Mouse (Mus musculus) lung, embryonic 14.5 days (tissue): ENCODE results near the gene St6galnac6. TPM values are rescaled to one million over a fixed set of nuclear protein-coding genes. Genes with fewer than 3 reads are reported as not detected.

Source experiments
- ATAC-seq: fragments of 200-750 bp; cut with Nextera tagmentation; 2 replicates; pipeline ENCODE4 v1.8.0; 2017; ENCODE audit warnings: mild to moderate bottlenecking, moderate TSS enrichment, moderate library complexity; ENCODE audit not compliant: insufficient read depth
- DNase-seq: peaks from one replicate; pipeline ENCODE4 v3.0.0-alpha.2; 2015
- H3K27ac ChIP-seq: fragments of 300-500 bp; sonication (generic); 2 replicates; pipeline ENCODE4 v1.5.1; 2014; ENCODE audit warnings: low read depth, mild to moderate bottlenecking, moderate library complexity
- H3K27me3 ChIP-seq: fragments of 300-500 bp; sonication (generic); 2 replicates; pipeline ENCODE4 v1.6.1; 2014; ENCODE audit warnings: low read length, control low read depth; ENCODE audit not compliant: insufficient read depth
- H3K36me3 ChIP-seq: fragments of 300-500 bp; sonication (generic); 2 replicates; pipeline ENCODE4 v1.6.1; 2014; ENCODE audit warnings: control low read depth; ENCODE audit not compliant: insufficient read depth
- H3K4me1 ChIP-seq: fragments of 300-500 bp; sonication (generic); 2 replicates; pipeline ENCODE4 v1.6.1; 2014; ENCODE audit warnings: antibody characterized with exemption, control low read depth; ENCODE audit not compliant: insufficient read depth
- H3K4me2 ChIP-seq: fragments of 300-500 bp; sonication (generic); 2 replicates; pipeline ENCODE4 v1.6.1; 2014; ENCODE audit warnings: mild to moderate bottlenecking
- H3K4me3 ChIP-seq: fragments of 300-500 bp; sonication (generic); 2 replicates; pipeline ENCODE4 v1.5.1; 2014; ENCODE audit warnings: low read depth, low read length
- H3K9ac ChIP-seq: fragments of 300-500 bp; sonication (generic); 2 replicates; pipeline ENCODE4 v1.6.1; 2014
- H3K9me3 ChIP-seq: fragments of 300-500 bp; sonication (generic); 2 replicates; pipeline ENCODE4 v1.6.1; 2016; ENCODE audit warnings: low read depth, low read length, control low read depth
- CTCF ChIP-seq: IDR thresholded peaks from 2 replicates; pipeline ENCODE4 v1.5.1; 2016; ENCODE audit warnings: antibody characterized with exemption, low read depth
- WGBS: fragments of 180-500 bp; shearing (Covaris S2); extraction: QIAGEN DNeasy Blood & Tissue Kit; methylation state at CpG from one replicate; pipeline ENCODE4 v1.1.7; 2014; 5-methylcytosine and 5-hydroxymethylcytosine counted together
- polyA plus RNA-seq: library from polyadenylated mRNA; unstranded; fragments of >200 nt; fragmentation: Nextera tagmentation; extraction: Ambion mirVana; gene quantifications from 2 replicates; pipeline ENCODE4 v1.2.1, GENCODE M21; 2014

The St6galnac6 gene
- polyA plus RNA-seq, 1 experiment from 2014 or later: 11.1 TPM

DNA sequence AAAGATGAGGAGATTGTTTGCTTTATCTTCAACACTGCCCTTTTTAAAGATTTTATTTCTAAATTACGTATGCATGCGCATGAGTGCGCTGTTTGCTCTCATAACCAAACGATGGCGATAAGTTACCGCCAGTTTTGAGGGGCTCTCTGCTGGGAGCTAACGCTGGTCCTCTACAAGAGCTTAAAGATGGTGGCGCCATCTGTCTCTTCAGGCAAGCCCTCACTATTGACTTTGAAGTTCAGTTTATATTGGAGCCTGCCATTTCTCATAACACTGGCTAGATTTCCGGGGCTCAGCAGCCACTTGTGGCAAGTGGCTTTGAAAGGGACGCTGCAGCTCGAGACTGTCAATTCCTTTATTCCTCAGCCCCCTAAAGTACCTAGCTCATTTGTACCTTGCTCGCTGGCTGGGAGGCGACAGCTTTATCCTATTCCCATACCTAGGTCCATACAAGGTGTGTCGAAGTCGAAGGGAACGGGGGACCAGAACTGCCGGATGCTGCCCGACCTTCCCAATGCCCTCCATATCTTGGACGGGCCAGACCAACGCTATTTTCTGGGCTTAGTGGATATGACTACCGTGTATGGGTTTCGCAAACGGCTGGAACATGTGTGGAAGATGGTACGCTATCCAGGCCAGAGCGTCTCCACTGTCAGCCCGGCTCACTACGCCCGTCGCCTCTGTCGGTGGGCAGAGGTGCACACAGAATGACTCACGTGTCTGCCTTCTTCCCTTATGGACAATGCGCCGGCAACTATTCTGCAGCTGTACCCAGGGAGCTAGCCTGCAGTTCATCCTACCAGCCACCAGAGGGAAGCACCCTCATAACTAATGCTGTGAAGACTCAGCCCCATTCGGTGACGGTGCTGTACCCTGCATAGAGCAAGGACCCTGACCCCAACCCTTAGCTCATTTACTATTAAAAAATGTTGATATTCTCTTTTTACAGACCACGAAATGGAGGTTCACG, 16.4 kb upstream of the St6galnac6 start:
- 11% methylated on average over 37 of the region's 37 CpGs for WGBS

DNA sequence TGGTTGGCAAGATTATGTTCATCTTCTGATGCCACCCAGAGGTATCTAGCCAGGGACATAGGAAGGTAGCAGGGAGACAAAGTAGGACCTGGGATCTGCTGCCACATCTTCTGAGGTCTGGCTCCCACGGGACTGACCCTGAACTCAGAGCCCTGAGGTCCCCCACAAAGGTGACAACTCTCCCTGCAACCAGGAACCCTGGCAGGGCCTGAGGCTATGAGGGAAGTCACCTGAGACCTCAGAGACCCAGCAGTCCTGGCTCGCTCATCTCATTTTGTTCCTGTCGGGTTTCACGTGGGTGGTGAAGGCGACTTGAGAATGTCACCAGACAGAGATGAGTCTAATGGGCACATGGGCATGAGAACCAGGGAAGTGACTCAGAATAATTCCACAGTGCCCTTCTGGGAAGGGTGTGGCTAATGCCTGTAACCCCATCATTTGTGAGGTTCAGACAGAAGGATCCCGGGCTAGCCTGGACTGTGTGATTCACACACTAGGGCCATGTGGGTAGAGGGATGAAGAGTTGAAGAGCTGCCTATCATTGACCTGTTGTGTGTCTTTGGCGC, 14.3 kb upstream of the St6galnac6 start:
- no peak for ATAC-seq
- 0 out of 2 replicates have a peak, but pooled peaks cover 6% of the 10 kb centered on the region for H3K27me3 ChIP-seq
- no peak overlapping the region for H3K27ac ChIP-seq
- H3K9ac ChIP-seq: no peak overlapping the region
- no peak for DNase-seq
- H3K4me1 ChIP-seq: peaks cover 19% of the 10 kb centered on the region
- WGBS: 83% methylated on average over 7 of the region's 7 CpGs
- no peak overlapping the region for H3K4me3 ChIP-seq
- no peaks in the 10 kb centered on the region for H3K9me3 ChIP-seq
- no peak for TF ChIP-seq CTCF
- H3K36me3 ChIP-seq: peaks cover 6% of the 10 kb centered on the region; the same call in 1 of the 2 replicates
- H3K4me2 ChIP-seq: no peak overlapping the region

More for the DNA sequence above, 16.4 kb upstream of the St6galnac6 start:
- Histone ChIP-seq H3K9ac (peak overlapping the region; percentile 9; the same call in 1 of the 2 replicates), H3K4me3 (peak overlapping the region; percentile 27), H3K27ac (no peak overlapping the region), H3K4me1 (peaks cover 15% of the 10 kb centered on the region), H3K27me3 (0 out of 2 replicates have a peak, but pooled peaks cover 10% of the 10 kb centered on the region), H3K9me3 (no peaks in the 10 kb centered on the region), H3K4me2 (peak overlapping the region; percentile 62), H3K36me3 (no peaks in the 10 kb centered on the region)
- peak; percentile 96 for DNase-seq
- TF ChIP-seq CTCF: peak; percentile 99
- peak; percentile 73 for ATAC-seq

DNA sequence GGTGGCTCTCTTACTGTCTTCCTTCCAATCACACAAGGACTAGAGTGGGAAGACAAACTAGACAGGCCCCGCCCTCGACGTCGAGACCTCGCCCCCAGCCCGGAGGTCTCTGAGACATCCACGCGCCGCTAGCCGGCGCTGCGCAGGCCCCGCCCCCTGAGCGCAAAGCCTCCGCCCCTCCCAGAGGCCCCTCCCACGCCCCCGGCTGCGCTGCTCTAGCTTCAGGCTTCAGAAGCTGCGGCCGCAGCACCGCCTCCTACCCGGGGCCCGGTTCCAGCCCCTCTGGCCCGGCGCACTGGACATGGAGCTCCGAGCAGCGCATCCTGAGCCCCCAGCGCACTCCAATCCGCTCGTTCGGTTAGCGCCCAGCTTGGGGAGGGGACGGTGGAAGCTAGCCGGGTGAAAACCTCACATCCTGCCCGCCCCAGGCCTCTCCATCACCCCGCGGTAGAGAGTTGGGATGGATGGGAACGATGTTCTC, 12.6 kb upstream of the St6galnac6 start, which contains the start of gene St6galnac4:
Gene St6galnac4 (plus strand): TSS at position 225 of the 481 bp plus-strand sequence.
- H3K9ac ChIP-seq: peak within 1 kb of the TSS; percentile 17
- H3K27me3 ChIP-seq: 0 out of 2 replicates have a peak, but pooled peaks cover 6% of the 10 kb centered on the region
- H3K27ac ChIP-seq: peak within 1 kb of the TSS; percentile 42
- ATAC-seq (peak; percentile 88), DNase-seq (peak; percentile 98)
- peak within 1 kb of the TSS; percentile 38 for H3K4me3 ChIP-seq
- H3K4me1 ChIP-seq: peaks cover 19% of the 10 kb centered on the region
- peaks cover 8% of the 10 kb centered on the region; the same call in 1 of the 2 replicates for H3K36me3 ChIP-seq
- no peaks in the 10 kb centered on the region for H3K9me3 ChIP-seq
- H3K4me2 ChIP-seq: peak within 1 kb of the TSS; percentile 59
- peak; percentile 43 for TF ChIP-seq CTCF
- under 1% methylated on average over 38 of the region's 38 CpGs for WGBS

DNA sequence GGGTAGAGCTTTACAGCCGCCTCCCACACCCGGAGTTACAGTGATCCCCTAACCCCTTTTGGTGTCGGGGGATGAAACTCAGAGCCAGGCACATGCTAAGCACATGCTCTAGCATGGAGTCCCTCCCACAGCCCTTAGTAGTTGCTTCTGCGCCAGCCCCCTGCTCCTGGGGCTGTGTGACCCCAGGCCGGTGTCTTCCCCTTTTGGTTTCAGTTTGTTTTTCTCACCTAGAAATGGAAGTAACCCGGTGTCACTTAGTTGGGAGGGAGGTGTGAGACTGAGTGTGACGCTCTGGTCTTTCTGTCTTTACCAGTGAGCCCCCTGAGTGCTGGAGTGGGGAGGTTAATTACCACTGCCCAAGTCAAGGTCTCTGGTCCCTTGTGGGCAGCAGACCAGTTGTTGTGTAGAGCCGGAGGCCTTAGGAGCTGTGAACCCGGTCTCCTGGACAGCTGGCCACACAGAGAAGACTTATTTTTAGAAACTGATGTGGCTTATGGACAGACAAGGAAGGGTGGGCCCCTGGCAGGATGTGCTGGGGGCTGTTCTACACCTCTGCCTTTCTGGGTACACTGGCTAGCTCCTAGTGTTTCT, 11.7 kb upstream of the St6galnac6 start:
- Histone ChIP-seq H3K9me3 (no peaks in the 10 kb centered on the region), H3K4me2 (peak overlapping the region; percentile 59), H3K27ac (peak overlapping the region; percentile 22), H3K36me3 (peaks cover 8% of the 10 kb centered on the region; the same call in 1 of the 2 replicates), H3K4me3 (peak overlapping the region; percentile 38), H3K9ac (peak overlapping the region; percentile 17), H3K4me1 (peaks cover 18% of the 10 kb centered on the region), H3K27me3 (0 out of 2 replicates have a peak, but pooled peaks cover 5% of the 10 kb centered on the region)
- peak; percentile 26 for DNase-seq
- no peak for ATAC-seq
- no peak for TF ChIP-seq CTCF
- WGBS: 19% methylated on average over 9 of the region's 9 CpGs

DNA sequence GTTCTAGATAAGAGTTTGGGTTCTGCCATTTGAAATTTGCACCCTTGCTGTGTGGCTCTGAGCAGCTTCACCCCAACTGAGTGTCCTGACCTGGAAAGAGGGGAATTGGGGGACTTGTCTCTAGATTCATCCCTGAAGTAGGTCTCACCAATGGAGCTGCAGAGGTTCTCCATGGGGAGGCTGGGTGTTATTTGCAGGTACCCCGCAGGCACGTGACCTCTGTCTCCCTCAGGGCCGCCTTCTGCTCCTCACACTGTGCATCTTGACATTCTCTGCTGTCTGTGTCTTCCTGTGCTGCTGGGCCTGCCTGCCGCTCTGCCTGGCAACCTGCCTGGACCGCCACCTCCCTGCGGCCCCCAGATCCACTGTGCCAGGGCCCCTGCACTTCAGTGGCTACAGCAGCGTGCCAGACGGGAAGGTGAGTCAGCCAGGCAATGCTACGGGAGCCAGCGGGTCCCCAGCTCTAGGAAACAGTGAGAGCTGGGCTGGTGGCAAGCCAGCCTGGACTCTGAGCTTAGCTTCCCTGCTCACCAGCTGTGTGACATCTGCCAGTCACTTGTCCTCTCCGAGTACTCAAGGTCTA, 10.2 kb upstream of the St6galnac6 start:
- Histone ChIP-seq H3K4me3 (no peak overlapping the region), H3K27me3 (no peaks in the 10 kb centered on the region), H3K36me3 (peaks cover 14% of the 10 kb centered on the region; the same call in 1 of the 2 replicates), H3K9ac (no peak overlapping the region), H3K4me2 (no peak overlapping the region), H3K27ac (no peak overlapping the region), H3K9me3 (no peaks in the 10 kb centered on the region), H3K4me1 (peaks cover 15% of the 10 kb centered on the region)
- no peak for TF ChIP-seq CTCF
- DNase-seq: no peak
- WGBS: 52% methylated on average over 11 of the region's 11 CpGs
- ATAC-seq: no peak

DNA sequence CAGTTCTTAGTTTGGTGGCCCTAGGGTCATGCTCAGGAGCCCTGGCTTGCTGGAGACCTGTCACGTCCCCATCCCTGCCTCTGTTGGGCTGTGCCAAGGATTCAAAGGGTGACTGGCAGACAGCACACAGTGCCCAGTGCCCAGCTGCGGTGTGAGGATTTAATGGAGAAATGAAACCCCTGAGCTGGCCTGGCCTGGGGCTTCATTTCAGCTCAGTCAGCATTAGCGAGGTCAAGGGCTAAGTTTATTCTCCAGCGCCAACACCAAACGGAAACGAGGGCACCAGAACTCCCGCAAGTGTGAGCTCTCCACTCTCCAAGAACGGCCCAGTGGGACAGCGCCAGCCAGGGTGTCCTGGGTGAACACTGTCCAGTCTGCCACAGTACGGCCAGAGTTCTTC, 9.3 kb upstream of the St6galnac6 start:
- Histone ChIP-seq H3K9ac (no peak overlapping the region), H3K27ac (no peak overlapping the region), H3K27me3 (no peaks in the 10 kb centered on the region), H3K4me1 (peaks cover 15% of the 10 kb centered on the region), H3K4me2 (no peak overlapping the region), H3K36me3 (peaks cover 23% of the 10 kb centered on the region; the same call in 1 of the 2 replicates), H3K9me3 (no peaks in the 10 kb centered on the region), H3K4me3 (no peak overlapping the region)
- ATAC-seq (no peak), DNase-seq (no peak)
- TF ChIP-seq CTCF: no peak
- WGBS: 62% methylated on average over 10 of the region's 10 CpGs
